22 mouse cellular contexts compared by ENCODE assay signal in genomic region chr14:101480541-101480940, GRCm38 (mm10).
DNase-seq lines count a peak whose midpoint lies in the region; ATAC-seq lines count a peak whose summit lies in the region.
"Had no signal": no experiment of that assay in that cellular context is flagged by ENCODE, and none has a peak within 500 bp of the region (broad histone marks: within the 10 kb centered on the region; RNA-seq: fewer than 3 reads in every experiment).

No protein-coding gene starts in this region.

- no peaks in the 10 kb centered on the region for H3K36me3 ChIP-seq in midbrain, embryonic 15.5 days (replicated peaks)
- H3K36me3 ChIP-seq: hindbrain, embryonic 10.5 days; hindbrain, embryonic 13.5 days had no signal

- no peak overlapping the region for H3K9ac ChIP-seq in midbrain, embryonic 15.5 days
- H3K9ac ChIP-seq: heart, embryonic 12.5 days; heart, embryonic 15.5 days; hindbrain, embryonic 13.5 days had no signal

- no peaks in the 10 kb centered on the region for H3K4me1 ChIP-seq in midbrain, embryonic 15.5 days
- H3K4me1 ChIP-seq: hindbrain, embryonic 10.5 days; hindbrain, embryonic 13.5 days had no signal

- no peak overlapping the region for H3K4me3 ChIP-seq in midbrain, embryonic 15.5 days
- H3K4me3 ChIP-seq: heart, embryonic 12.5 days; heart, embryonic 15.5 days; hindbrain, embryonic 10.5 days; hindbrain, embryonic 13.5 days had no signal

- intact Hi-C loops in left cerebral cortex, postnatal 4 days (cut with DNase I), result no loop called here

- no peaks in the 10 kb centered on the region for H3K27me3 ChIP-seq in midbrain, embryonic 15.5 days (replicated peaks)
- H3K27me3 ChIP-seq: heart, embryonic 12.5 days; heart, embryonic 15.5 days; hindbrain, embryonic 13.5 days had no signal

- H3K9me3 ChIP-seq in midbrain, embryonic 15.5 days, result no peaks in the 10 kb centered on the region
- H3K9me3 ChIP-seq: heart, embryonic 12.5 days; heart, embryonic 15.5 days; hindbrain, embryonic 10.5 days; hindbrain, embryonic 13.5 days had no signal

- ATAC-seq in CD4-positive, CD25-positive, alpha-beta regulatory T cell, adult 4 months, result peak; percentile 63
- no peak for ATAC-seq in midbrain, embryonic 15.5 days (replicated peaks)
- ATAC-seq: forebrain, embryonic 14.5 days; hindbrain, embryonic 16.5 days; intestine, postnatal 0 days had no signal

- 92% methylated on average over 7 of the region's 7 CpGs for WGBS in midbrain, embryonic 15.5 days

- H3K27ac ChIP-seq in midbrain, embryonic 15.5 days, result no peak overlapping the region
- H3K27ac ChIP-seq: heart, embryonic 15.5 days; hindbrain, embryonic 10.5 days; hindbrain, embryonic 13.5 days had no signal

- peak; percentile 90 for DNase-seq in A20 (ENCODE audit: low read depth, low spot score)
- DNase-seq in induced T-regulatory cell, adult 2 months (ENCODE audit: low read depth), result peak; percentile 72
- no peak for DNase-seq in c-Kit-positive CD71-positive TER-119-positive erythroid progenitor cells, embryonic 14.5 days (ENCODE audit: low spot score)
- DNase-seq in left cerebral cortex, postnatal 4 days, result no peak
- DNase-seq: adrenal gland, adult 8-10 months; adrenal gland, postnatal 25 days; cerebellum, adult 18-20 months; cerebellum, adult 9-10 months; cerebellum, postnatal 14 days; gastrocnemius, postnatal 25 days; heart, adult 18-20 months; heart, postnatal 10 days; heart, postnatal 36 days had no signal

- H3K4me2 ChIP-seq in midbrain, embryonic 15.5 days, result no peak overlapping the region
- H3K4me2 ChIP-seq: heart, embryonic 12.5 days; heart, embryonic 15.5 days; hindbrain, embryonic 13.5 days had no signal

Comparison
In these comparisons a context has a peak if more than half of its experiments do, and no peak if none do; other contexts are left out.
1. DNase-seq: peak in A20 (single experiment) and induced T-regulatory cell, adult 2 months (single experiment); none in c-Kit-positive CD71-positive TER-119-positive erythroid progenitor cells, embryonic 14.5 days (single experiment) and left cerebral cortex, postnatal 4 days (single experiment).